Mouse (Mus musculus): ENCODE results near the gene Trmt13.
"Not testable (repeated sequence)": the region's sequence is repeated elsewhere in the genome, so short reads cannot be mapped to it uniquely, and the experiment has no call there.

Trmt13 gene

GRCm38 (mm10) chr3:116614295-116614892 is at the start of gene Trmt13:
Gene Trmt13 (minus strand): TSS chr3:116614587.
- peak; percentile 61 for DNase-seq (ENCODE audit: low read depth)

DNA sequence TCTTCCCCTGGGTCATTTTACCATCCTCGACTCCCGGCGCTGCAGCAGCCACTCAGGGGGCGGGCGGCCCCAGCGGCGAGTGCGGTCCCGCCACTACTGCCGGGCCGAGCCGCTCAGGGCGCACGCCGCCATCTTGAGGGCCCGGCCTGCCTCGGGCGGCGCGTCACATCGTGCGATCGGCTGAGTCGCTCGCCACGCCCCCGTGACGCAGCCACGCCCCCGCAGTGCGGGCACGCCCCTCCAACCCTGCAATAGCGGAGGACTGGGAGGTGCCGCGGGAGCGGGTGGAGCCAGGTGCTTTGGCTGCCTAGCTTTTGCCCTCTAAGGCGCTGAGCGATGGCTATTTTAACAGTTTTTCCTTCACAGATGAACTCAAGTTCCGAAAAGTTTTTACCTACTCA is 48.1 kb upstream of the Trmt13 start, which contains the start of gene Mfsd14a:
Gene Mfsd14a, minus strand, starts transcription at position 215 of the 401 bp plus-strand sequence.
- DNase-seq (ENCODE audit: low read depth): peak; percentile 90

GRCm38 (mm10) chr3:116661870-116662414 is 47.6 kb upstream of the Trmt13 start:
- DNase-seq (ENCODE audit: low read depth): no peak

GRCm38 (mm10) chr3:116661288-116661869 is 47.0 kb upstream of the Trmt13 start:
- DNase-seq (ENCODE audit: low read depth): peak; percentile 3

- no peak for DNase-seq (ENCODE audit: low read depth)
These were observed 45.6 kb upstream of the Trmt13 start for GRCm38 (mm10) chr3:116659856-116660430.

DNA sequence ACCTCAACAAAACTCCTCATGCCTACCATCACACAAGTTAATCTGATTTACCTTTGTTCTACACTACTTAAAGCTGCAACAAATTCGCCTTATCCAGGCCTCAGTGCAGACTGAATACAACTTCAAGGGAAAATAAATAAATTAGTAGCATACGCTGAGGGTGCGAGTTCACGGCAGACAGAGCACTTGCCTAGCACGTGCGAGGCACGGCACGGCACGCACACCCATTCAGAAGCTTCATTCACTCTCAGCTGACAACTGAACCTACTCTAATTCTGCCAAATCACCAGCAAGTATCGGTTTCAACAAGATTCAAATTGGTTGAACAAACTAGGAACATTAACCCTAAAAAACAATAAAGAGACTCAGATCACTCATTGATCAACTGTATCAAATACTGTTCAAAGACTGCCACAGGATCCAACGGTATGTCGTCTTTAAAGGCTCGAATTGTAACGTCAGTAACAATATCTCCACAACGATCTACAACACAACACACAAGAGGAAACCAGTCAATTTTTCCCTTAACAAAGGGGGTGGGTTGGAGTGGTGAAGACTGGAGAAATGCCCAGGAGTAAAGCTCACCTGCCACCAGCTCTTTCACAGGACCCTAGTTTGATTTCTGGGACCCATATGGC is 44.7 kb upstream of the Trmt13 start:
- DNase-seq (ENCODE audit: low read depth): no peak

- no peak for DNase-seq (ENCODE audit: low read depth)
These were observed 42.0 kb upstream of the Trmt13 start for GRCm38 (mm10) chr3:116656184-116656965.

DNA sequence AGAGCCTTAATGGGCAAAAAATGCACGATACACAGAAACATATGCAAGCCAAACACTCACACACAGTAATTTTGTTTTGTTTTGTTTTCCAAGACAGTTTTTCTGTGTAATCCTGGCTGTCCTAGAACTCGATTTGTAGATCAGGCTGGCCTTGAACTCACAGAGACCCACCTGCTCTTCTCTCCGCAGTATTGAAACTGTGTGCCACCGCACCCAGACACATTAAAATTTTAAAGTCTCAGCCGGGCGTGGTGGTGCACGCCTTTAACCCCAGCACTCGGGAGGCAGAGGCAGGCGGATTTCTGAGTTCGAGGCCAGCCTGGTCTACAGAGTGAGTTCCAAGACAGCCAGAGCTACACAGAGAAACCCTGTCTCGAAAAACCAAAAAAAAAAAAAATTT is 39.7 kb upstream of the Trmt13 start:
- DNase-seq (ENCODE audit: low read depth): not testable (repeated sequence)

DNA sequence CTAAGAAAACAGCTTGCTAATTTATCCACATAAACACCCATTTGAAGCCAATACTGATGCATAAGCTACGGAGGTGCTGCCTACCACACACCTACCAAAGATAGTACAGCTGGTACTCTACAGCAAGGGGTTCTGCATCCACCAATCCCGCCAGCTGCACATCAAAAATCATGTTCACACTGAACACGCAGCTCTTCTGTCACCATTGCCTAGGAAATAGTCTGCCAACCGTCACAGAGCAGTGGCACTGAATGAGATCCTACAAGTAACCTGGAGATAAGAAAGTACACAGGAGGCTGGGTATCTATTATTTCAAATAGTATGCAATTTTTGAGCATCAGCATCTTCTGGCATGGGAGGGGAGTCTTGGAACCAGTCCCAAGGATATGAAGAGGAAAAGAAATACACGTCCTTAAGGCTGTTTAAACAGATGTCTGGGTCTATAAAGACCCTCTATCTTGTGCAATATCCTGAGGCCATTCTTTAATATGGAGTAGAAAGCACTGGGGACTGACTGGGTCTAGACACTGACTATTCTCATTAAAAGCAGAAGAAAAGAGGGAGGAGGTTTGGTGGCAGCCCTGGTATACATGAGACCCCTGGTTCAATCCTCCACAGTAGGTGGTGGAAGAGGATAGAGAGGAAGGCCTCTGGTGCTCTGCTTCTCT is 39.0 kb upstream of the Trmt13 start:
- DNase-seq (ENCODE audit: low read depth): no peak

- DNase-seq (ENCODE audit: low read depth): peak; percentile 21
These were observed 37.7 kb upstream of the Trmt13 start for GRCm38 (mm10) chr3:116652033-116652446.

DNA sequence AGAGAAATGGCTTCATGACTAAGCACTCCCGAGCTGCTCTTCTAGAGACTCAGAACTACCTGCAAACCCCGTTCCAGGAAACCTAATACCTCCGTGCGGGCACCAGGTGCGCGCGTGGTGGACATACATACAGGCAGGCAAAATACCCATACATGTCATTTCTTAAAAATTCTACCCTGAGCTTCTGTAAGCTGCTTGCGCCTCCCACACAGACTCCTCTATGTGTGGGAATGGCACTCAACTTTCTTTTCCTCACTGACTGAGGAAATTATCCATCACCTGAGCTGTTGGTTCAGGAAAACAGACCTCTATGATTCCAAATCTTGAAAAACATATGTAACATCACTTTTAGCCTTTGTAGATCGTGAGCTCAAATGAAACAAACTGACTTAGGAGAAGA is 36.3 kb upstream of the Trmt13 start:
- no peak for DNase-seq (ENCODE audit: low read depth)

DNA sequence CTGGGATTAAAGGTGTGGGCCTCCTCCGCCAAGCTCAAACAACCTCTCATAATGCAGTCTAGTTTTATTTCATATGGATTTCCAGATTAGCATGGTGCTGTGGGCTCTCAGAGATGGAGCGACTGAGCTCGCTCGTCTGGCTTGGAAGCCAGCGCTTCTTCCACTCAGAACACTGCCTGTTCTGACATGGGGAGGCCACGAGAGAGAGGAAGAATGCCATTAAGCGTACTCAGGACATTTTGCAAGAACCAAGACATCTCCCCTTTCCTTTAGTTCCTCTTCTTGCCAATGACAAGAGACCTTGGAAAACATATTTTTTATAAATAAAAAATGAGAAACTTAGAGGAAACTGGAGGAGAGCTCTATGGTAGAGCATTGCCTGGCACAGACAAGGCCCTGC is 34.4 kb upstream of the Trmt13 start:
- DNase-seq (ENCODE audit: low read depth): no peak

DNA sequence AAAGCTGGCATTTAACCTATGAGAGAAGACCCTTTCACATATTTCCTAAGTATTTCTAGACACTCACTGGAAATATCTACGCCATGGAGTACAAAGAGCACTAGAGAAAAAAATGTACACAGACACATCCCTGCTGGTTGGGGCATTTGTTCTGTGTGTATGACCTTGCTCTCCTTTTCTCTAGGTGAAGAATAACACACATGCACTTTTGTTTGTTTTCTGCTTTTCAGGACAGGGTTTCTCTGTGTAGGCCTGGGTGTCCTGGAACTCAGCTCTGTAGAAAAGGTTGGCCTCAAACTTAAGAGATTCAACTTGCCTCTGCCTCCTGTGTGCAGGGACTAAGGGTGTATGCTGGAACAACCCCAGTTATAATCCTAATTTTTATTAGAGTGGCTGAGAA is 32.0 kb upstream of the Trmt13 start:
- no peak for DNase-seq (ENCODE audit: low read depth)

- no peak for DNase-seq (ENCODE audit: low read depth)
These were observed 28.0 kb upstream of the Trmt13 start for GRCm38 (mm10) chr3:116642373-116642772.

- DNase-seq (ENCODE audit: low read depth): no peak
These were observed 27.5 kb upstream of the Trmt13 start for GRCm38 (mm10) chr3:116641811-116642371.

GRCm38 (mm10) chr3:116640024-116640423 is 25.6 kb upstream of the Trmt13 start:
- DNase-seq (ENCODE audit: low read depth): no peak

GRCm38 (mm10) chr3:116638572-116638971 is 24.2 kb upstream of the Trmt13 start:
- no peak for DNase-seq (ENCODE audit: low read depth)

DNA sequence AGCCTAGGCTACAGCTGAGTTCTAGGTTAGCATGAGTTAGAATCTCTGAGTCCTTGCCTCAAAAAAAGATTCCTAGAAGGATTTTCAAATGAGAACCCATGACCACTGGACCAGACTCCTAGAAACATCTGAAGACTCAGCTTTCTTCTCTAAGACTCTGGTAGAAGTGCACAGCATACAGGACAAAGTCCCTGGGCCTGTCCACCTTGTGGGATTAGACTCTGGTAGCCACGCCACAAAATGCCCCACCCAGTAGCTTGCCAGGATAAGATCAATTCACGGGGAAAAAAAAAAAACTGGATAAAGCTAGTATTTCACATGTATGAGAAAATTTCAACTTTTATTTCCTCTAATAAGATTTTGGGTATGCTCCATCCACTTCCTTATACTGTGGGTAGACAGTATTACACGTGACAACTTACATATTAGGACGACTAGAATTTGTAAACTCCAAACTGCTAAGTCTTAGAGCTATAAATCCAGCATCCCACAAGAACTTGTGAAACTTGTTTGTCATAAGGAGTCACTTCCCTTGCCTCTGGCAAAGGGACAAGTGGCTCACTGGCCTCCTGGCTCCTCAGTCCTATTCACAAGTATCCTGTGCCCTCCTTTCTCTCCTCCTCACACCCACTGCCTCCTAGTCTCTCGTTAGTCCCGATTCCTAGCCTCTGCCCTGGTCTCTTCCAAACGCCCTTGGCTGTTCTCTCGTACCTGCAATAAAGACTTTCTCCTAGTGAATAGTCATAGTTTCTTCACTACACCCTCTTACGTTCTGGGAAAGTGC is 23.5 kb upstream of the Trmt13 start:
- DNase-seq (ENCODE audit: low read depth): no peak

DNA sequence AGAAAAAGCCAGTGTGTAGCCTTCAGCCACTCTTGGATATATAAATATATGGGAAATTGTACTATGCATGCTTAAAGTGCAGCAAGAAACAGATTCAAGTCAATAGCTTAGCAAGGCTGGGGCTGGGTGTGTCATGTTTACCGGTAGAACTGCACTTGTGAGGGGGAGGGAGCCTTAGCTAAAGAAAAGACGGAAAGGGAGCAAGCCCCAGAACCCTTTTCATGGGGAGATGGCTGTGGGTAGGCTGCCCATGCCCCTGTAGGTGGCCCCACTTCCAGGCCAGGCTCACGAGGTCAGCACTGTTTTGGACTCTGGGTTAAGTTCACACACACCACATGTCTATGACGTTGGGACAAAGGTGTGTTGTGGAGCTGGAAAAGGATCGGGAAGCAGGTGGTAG is 21.4 kb upstream of the Trmt13 start:
- DNase-seq (ENCODE audit: low read depth): no peak

DNA sequence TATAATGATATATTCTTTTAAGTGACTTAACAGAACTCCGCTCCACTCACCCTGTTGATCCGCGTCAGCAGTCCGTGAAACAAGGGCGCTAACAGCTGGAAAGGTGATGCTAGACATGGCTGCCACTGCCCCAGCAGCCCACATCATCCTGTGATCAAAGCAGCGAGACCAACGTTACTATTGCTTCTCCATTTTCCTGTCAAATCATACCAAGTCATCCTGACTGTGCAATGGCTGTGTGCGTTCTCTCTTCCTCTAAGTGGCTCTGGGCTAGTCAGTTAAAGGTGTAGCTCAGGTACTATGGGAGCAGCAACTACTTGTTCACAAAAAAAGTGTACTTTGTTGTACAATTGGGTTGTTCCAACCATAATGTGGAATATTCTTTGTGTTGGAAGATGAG is 20.5 kb upstream of the Trmt13 start:
- DNase-seq (ENCODE audit: low read depth): no peak

Data from fibroblast of lung, adult 2 months (primary cell).